Mouse (Mus musculus): ENCODE results near the gene Dcst1.
A peak's percentile ranks its signal among the peaks of the same experiment; 100 is the strongest.

Gene Dcst1

DNA sequence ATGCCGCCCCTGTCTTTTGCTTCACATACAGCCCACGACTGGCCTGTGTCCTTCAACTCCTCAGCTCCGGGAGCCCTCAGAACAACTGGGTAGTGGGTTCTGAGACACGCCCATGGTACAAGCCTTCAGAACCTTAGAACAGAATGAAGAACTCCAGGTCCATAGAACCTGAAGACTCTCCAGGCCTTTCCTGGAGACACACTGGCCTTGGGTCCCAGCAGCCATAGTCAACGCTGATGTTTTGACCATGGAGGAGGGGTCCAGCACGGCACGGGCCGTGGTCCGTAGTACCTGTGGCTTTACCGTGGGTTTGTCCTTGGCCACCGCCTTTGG lies at the start of gene Dcst1:
Dcst1 (minus strand) TSS at position 101 of the 333 bp plus-strand sequence.
- ATAC-seq (ENCODE audit: insufficient number of reproducible peaks, low FRiP score, low TSS enrichment), result no peak

- ATAC-seq (ENCODE audit: insufficient number of reproducible peaks, low FRiP score, low TSS enrichment), result peak; percentile 96
These were observed 46.7 kb upstream of the Dcst1 start, which contains the start of gene Flad1 for GRCm38 (mm10) chr3:89411490-89412393. Flad1 (minus strand) TSS chr3:89411870.

GRCm38 (mm10) chr3:89410864-89411263 lies 45.8 kb upstream of the Dcst1 start:
- no peak for ATAC-seq (ENCODE audit: insufficient number of reproducible peaks, low FRiP score, low TSS enrichment)

GRCm38 (mm10) chr3:89409701-89410100 lies 44.6 kb upstream of the Dcst1 start:
- no peak for ATAC-seq (ENCODE audit: insufficient number of reproducible peaks, low FRiP score, low TSS enrichment)

DNA sequence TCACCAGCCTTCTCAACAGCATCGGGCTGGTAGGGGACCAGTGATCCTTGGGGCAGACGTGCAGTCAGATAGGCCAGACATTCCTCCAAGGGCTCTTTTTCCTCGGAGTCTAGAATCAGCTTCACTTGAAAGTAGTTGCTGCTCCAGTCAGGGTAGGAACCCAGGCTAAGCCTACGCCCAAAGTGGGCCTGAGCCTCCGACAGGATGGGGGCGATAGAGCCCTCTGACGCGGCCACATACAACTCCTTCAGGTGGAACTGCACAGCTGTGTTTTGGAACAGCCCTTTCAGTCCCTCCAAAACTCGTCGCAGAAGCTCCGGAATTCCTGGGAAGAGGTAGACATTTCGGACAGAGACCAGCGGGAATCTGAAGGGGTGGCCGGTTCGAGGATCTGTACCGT lies 43.4 kb upstream of the Dcst1 start:
- ATAC-seq (ENCODE audit: insufficient number of reproducible peaks, low FRiP score, low TSS enrichment), result no peak

DNA sequence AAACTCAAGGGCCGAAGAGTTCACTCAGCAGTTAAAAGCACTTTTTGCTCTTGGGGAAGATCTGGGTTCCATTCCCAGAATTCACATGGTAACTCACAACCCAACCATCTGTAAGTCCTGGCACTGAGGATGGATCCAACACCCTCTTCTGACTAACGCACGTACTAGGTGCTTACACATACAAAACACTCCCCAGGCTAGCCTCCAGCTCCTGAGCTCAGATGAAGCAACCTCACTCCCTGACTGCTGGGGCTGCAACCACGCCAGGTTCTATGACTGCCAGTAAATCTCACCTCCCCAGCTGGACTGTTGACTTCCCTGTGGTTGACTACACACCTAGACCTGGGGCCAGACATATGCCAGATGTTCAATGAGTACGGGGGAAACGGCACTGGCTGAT lies 41.8 kb upstream of the Dcst1 start:
- ATAC-seq (ENCODE audit: insufficient number of reproducible peaks, low FRiP score, low TSS enrichment), result no peak

DNA sequence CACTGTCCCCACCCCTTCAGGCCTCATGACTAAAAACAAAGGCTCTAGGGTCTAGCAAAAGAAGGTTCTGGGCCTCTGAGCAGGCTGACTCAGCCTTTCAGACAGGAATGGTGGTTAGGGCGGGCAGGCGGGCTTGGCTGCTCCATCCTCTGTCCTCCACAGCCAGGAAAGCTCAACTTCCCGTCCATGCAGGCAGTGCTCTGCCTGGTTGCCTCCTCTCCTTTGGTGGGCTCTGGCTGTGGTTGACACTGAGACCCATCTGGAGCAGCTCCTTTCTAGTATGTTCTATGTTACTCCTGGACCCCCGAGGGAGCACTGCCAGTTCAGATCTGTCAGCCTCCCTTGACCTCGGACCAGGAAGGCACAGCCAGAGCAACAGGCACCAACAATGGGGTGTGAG lies 37.6 kb upstream of the Dcst1 start, which contains the start of gene Lenep:
Lenep (minus strand) TSS at position 101 of the 400 bp plus-strand sequence.
- ATAC-seq (ENCODE audit: insufficient number of reproducible peaks, low FRiP score, low TSS enrichment), result no peak

DNA sequence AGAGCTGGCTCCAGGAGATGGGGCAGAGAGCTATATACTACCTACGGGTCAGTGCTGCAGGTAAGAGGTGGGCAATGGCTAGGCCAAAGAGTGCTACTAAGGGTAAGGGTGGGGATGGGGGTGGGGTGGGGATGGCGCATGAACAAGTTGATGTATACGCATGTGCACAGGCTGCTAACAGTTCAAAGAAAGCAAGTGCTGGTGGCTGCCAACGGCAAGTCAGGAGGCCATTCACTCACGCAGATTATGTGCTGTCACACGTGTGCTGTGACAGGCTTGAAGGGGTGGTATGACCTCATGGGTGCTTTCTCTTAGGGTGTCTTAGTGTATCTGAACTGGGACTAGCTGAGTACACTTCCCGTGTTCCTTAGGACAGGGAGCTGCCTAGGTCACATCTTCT lies 36.3 kb upstream of the Dcst1 start:
- no peak for ATAC-seq (ENCODE audit: insufficient number of reproducible peaks, low FRiP score, low TSS enrichment)

DNA sequence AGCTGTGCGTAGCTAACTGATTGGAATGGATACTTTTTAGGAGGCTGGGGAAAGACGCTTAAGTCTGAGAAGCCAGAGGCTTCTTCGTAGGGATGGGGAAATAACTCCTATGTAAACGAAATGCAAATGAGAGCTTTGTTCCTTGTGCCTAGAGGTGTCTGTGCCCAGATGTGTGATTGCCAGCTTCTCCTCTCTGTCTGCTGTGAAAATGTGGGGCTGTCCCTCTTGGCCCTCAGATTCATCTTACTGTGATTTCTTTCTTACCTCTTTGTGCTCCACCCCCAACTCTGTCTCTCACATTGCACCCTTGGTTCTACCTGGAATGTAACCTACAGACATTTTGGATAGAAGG lies 31.6 kb upstream of the Dcst1 start:
- no peak for ATAC-seq (ENCODE audit: insufficient number of reproducible peaks, low FRiP score, low TSS enrichment)

DNA sequence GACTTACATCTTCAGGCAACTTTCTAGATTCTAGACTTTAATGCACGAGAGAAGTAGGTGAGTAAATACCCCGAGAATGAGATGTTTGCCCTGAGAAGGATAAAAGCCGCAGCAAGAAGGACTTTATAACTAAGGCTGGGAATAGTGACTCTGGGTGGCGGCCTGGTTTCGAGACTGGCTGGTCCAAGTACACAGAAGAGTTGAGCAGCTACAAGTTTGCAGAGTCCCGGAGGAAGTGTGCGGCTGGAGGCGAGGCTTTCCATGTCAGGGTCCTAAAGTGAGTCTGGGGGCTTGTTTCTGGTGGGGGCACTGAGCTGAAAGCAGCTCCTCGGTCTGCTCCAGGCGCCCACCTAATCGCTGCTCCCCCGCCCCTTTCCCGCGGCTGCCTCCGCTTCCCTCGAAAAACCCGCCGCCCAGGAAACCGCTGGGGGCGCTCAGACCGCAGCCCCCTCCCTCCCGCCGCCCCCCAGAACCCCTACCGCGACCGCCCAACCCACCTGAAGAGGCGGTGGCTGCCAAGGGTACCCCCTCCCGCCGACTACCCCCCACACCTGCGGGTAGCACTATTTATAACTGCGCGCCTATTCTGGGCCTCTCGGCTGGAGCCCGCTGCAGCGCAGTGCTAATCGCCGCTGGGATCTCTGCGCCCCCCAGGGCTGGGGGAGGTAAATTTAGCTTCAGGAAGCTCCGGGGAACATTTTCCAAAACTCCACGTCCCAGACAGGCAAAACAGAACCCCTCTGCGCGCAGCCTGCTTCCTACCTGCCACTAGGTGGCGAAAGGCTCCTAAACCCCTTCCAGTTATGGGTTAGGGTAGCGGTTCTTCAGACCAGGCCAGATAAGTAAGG lies 31.0 kb upstream of the Dcst1 start:
- ATAC-seq (ENCODE audit: insufficient number of reproducible peaks, low FRiP score, low TSS enrichment), result no peak

DNA sequence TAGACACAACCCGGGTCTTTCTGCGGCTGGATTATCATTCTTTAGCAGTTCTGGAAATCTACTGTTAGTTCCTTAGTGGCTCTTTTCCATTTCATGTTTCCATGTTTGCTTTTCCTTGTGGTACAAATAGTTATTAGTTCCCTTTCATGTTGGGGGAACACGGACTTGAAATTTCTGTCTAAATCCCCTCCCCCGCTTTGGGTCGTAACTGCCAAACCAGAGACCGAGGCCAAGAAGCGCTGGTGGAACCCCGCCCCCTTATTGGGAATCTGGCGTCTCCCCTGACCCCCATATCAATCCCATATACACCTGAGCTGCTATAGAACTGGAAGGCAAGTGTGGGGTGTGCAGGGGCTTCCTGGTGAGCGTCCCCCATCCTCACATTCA lies 30.4 kb upstream of the Dcst1 start:
- ATAC-seq (ENCODE audit: insufficient number of reproducible peaks, low FRiP score, low TSS enrichment), result no peak

- 0 out of 2 replicates have a peak, but pooled peaks have one; percentile 13 for ATAC-seq (ENCODE audit: insufficient number of reproducible peaks, low FRiP score, low TSS enrichment)
These were observed 29.8 kb upstream of the Dcst1 start for GRCm38 (mm10) chr3:89394894-89395256.

GRCm38 (mm10) chr3:89394006-89394893 lies 29.2 kb upstream of the Dcst1 start, which contains the start of gene Zbtb7b:
Zbtb7b (minus strand) TSS chr3:89394776.
- ATAC-seq (ENCODE audit: insufficient number of reproducible peaks, low FRiP score, low TSS enrichment), result peak; percentile 21; the same call in 1 of the 2 replicates

DNA sequence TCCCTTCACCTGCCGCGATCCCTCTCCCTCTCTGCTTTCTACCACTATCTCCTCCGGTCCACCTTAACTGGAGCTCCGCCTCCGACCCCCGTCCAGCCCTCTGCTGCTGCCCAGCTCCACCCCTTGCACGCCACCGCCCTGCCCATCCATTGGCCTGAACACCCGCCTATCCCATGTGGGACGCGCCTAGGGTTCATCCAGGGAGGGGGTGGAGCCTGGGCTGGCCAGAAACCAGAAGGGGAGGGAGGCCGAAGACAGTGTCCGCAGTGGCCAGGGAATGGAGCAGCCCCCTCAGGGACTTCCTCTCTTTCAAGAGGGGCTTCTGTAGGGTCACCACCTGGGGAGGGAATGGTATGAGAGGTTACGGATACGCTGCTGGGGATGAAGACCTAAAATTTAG lies 28.6 kb upstream of the Dcst1 start:
- peak; percentile 80 for ATAC-seq (ENCODE audit: insufficient number of reproducible peaks, low FRiP score, low TSS enrichment)

DNA sequence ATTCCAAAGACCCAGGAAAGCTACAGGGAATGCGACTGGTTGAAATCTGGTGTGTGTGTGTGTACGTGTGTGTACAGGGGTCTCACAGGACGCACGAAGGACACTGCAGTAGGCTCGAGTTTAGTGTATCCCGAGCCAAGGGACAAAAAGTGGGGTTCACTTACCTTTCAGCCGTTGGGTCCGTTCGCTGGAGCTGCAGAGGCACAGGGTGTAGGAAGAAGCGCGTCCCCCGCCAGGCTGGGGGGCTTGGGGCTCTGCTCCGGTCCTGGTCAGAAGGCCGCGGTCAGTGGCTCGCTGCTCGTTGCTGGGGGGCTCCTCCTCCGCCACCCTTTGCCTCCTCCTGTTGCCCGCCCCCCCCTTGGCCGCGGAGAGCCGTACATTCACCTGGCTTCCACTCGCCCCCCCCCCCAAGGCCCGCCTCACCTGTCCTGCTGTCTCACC lies 27.8 kb upstream of the Dcst1 start:
- no peak for ATAC-seq (ENCODE audit: insufficient number of reproducible peaks, low FRiP score, low TSS enrichment)

DNA sequence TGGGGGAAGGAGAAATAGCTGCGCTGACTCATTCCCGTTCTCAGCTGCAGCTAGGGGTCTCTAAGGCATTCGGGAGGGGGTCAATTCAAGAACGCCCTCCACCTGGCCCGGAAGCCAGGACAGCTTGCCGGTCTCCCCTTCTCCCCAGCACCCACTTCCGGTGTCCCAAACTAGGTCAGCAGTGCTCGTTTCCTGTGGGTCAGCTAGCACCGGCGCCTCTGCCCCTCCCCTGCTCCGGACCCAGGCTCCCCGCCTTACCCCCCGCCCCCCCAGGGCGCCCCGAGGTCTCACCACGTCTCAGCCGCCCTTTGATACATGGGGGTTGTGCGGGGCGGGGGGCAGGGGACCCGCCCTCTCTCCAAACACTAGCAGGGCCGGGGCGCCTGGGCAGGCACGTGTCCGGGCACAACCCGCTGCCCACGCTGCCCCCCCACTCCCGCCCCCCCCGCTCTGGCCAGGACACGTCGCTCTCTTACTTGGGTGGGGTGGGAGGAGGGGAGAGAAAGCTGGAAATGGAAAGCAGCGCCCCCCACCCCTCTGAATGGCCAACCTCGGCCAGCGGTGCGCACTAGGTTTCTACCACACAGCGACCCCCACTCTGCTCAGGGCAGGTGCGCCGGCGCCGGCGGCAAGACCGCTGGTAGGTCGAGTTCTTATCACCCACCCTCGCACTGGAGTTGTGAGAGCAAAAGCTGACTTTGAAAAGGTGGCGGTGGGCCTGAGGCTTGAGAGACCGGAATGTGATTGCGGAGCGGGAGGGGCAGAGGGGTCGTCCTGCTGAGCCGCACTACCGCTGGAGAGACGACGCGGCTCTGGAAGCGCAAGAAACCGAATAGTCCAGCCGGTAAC lies 26.8 kb upstream of the Dcst1 start:
- no peak for ATAC-seq (ENCODE audit: insufficient number of reproducible peaks, low FRiP score, low TSS enrichment)

DNA sequence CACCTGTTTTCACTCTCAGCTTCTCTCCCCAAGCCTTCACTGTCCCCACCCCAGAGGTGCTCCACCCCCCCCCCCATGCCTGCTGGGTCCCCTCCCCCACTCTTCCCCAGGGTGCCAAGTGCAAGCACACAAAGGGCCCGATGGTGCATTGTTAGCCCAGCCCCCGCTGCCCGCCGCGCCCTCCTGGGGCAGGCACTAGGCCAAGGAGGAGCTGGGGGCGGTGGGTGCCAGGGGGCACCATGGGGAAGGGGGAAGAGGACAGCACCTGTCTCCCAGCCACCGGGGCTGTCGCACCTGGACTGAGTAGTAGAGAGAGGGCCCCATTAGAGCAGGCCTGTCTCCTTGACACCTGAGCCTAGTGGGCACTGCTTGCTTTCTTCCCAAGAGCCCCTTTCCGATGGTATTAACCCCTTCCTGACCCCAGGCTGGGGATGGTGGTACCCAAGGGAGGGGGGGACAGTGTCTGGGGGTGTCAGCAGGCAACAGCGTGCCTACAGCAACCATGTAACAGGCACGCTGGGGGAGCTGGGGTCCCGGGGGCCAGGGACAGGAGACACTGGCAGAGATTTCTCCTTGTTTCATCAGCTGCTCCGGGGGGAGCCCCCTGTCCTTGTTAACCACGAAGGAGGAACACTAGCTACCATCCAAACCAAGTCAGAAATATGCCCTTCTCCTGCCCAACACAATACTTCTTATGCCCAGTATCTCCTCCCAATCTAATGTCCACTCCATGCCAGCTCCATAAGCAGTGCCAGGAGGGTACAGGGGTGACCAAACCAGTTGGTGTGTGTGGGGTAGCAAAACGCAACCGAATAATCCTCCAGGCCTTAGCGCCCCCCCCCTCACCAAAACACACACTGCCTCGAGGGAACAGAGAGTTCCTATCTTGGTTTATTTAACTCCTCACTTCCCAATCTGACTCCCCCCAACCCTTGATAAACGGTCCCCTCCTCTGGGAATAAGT lies 25.9 kb upstream of the Dcst1 start:
- no peak for ATAC-seq (ENCODE audit: insufficient number of reproducible peaks, low FRiP score, low TSS enrichment)

DNA sequence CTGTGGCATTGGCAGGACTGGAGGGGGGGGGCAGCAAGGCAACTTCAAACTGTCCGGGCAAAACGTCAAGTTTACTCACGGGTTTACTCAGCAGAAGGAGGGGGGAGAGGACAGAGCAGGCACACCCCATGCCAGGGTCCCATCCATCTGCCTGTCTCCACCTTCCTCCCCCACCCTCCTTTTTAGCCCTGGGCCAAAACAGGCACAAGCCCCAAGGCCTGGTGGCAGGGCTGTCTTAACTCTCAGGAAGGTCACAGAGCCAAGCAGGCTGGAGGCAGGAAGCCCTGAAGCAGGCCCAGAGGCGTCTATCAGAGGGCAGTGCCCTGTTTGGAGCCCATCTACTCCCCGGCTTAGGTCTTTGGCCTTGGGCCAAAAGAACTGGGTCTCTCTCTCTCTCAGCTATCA lies 25.1 kb upstream of the Dcst1 start:
- ATAC-seq (ENCODE audit: insufficient number of reproducible peaks, low FRiP score, low TSS enrichment), result no peak
